Mouse (Mus musculus): Measurements from ENCODE around the gene Krt79. TPM values are rescaled to one million over a fixed set of nuclear protein-coding genes. Genes with fewer than 3 reads are reported as not detected.
A peak's percentile ranks its signal among the peaks of the same experiment; 100 is the strongest.

Krt79 gene
- total RNA-seq (2021), result not detected
- long read RNA-seq, experiment 1, result 0 reads
- long read RNA-seq, experiment 2, partial matches to known transcripts, result 1 of 1 reads
- long read RNA-seq, experiment 2, other reads (novel, unspliced or antisense), result 0 of 1 reads

DNA sequence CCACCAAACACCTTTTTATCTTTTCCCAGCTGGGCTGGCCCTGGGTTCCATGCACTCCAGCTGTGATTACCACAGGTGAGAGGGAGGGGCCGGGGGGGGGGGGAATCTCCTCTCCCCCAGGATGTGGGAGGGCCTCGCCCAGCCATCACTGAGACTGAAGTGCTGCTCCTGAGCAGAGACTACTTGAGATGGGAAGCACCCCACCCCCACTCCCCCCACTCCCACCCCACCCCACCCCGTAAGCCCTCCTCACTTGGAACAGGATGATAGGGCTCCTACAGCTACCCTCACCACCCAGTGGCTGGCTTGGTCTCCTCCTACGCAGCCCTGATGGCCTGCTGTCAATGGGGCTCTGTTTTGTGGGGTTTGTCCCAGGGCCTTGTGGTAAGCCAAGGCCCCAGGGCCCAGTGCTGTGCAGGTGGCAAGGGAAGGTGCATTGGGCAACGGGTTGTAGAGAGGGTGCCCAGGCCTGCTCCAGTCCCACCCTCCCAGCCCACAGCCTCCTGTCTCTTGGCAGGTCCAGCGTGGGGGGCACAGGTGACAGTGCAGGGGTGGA is at the start of gene Krt79:
Gene Krt79 (minus strand): TSS at position 51 of the 556 bp plus-strand sequence.
- no peak for DNase-seq

DNA sequence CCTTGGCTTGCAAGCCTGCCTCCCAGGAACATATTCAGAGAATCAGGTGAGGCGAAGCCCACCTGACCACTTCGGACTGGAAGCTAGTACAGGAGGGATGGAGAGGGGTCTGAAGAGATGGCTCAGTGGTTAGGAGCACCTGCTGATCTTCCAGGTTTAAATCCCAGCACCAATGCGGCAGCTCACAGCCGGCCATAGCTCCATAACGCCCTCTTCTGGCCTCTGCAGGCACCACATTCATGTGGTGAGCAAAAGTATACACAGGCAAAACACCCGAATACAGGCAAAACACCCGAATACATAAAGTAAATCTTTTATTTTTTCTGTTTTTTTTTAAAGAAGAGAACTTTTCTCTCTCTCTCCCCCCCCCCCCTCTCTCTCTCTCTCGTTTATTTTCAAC is 48.6 kb upstream of the Krt79 start:
- DNase-seq, result no peak

DNA sequence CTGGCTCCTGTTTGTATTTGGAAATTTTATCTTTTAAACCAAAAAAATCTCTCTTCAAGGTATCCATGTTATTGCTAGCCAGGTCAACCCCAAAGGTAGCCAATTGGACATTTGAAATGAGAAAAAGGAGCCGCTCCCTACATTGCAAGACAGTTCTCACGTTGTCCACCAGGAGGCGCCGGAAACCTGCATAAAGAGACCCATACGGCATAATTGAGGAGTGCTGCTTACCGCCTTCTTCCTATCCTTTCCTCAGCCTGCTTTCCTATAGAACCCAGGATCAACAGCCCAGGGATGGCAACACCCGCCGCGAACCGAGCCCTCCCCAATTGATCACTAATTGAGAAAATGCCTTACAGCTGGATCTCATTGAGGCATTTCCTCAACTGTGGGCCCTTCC is 48.0 kb upstream of the Krt79 start:
- peak; percentile 82 to 95 for DNase-seq

DNA sequence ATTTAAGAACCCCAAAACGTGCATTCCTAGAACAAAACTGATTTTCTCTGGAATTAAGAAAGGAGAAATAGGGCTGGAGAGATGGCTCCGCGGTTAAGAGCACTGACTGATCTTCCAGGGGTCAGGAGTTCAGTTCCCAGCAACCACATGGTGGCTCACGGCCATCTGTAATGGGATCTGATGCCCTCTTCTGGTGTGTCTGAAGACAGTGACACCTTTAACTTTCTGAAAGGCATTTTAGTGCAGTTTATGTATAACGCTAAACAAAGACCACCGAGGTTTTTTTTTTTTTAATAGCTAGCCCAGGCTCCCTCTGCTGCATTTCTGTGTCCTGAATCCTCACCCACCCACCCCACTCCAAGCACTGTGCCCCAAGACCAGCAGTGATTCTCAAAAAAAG is 44.6 kb upstream of the Krt79 start:
- no peak for DNase-seq

DNA sequence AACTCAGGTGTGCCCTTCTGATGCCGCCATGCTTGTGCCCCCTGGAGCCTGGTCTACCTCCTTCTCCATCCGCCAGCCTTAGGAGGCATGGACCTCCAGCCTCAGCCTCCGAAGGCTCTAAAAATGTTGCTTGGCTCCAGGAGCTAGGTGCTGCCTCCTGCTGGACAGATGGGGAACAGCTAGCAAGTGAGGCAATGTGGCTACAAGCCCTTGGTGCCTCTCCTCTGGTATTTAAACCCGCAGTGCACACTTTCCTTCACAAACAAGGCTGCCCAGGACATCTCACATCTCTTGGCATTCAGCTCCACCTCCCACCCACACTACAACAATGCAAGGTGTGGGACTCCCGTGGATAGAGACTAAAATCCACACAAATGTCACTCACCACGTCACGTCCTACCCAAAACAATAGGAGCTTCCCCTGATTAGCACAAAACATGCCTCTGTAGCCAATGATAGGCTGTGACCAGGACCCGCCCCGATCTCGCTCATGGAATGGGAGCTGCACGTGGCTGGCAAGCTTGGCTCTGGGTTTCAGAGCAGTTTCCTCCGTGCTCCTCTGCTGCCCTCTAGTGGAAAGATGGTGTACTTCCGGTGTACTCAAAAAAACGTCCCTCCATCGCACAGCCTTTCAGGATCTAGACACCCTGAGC is 44.0 kb upstream of the Krt79 start:
- peak; percentile 95 to 97 for DNase-seq

GRCm38 (mm10) chr15:101983315-101983948 is 43.3 kb upstream of the Krt79 start:
- DNase-seq, result no peak

- DNase-seq, result no peak
These were observed 40.7 kb upstream of the Krt79 start for GRCm38 (mm10) chr15:101980849-101981248.

- peak; percentile 93 to 96 for DNase-seq
These were observed 37.1 kb upstream of the Krt79 start for GRCm38 (mm10) chr15:101977043-101977726.

- DNase-seq, result peak; percentile 23 to 61
These were observed 36.5 kb upstream of the Krt79 start for GRCm38 (mm10) chr15:101976641-101977040.

DNA sequence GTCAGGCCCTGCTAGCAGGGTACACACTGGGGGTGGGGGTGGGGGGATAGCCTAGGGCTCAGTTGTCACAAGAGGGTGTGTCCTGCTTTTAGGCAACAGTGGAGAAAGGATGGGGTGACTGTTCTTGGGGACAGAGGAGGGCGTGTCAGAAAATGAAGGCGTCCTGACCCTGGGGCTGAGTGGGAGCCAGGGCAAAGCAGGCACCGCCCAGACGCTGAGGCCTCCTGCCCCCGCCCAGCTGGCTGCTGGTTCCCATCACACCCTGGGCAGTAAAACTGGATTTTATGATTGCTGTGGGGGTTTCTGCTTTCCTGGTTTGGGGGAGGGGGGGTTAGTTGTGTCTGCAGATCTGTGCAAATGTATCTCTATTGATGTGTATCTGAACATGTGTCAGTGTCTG is 35.9 kb upstream of the Krt79 start:
- DNase-seq, result peak; percentile 68 to 84

GRCm38 (mm10) chr15:101974083-101974845 is 34.1 kb upstream of the Krt79 start:
- DNase-seq, result peak; percentile 54 to 66

DNA sequence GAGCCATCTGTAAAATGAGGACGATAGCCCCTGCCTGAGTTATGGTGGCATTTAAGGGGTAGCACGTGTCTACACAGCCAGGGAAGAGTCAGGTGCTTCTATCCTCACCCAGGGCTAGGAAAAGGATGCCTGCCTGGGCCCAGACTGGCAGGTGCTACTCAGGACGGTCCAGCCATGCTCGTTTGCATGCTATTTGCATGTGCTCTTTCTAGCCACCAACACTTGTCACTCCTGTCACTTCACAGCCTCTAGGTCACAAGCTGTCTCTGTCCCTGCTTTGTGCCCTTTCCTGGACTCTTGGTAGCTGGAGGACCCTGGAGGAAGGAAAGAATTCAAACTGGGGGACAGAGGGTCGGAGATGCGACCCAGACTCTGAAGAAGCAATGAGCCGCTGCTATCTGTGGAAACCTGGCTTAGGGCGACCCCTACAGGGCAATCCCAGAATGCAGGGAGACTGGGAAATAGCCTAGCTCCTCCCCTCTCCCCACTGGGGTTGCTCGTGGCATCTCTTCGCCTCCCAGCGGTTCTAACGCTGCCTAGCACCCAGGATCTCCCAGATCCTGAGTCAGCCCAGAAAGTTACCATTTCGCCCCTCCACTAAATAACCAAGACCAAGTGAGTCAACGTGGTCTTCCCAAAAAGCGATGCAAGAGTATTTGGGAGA is 33.4 kb upstream of the Krt79 start:
- peak; percentile 91 to 99 for DNase-seq

- peak in 1 of 2 experiments; percentile 62 for DNase-seq
These were observed 30.4 kb upstream of the Krt79 start for GRCm38 (mm10) chr15:101970536-101970935.

DNA sequence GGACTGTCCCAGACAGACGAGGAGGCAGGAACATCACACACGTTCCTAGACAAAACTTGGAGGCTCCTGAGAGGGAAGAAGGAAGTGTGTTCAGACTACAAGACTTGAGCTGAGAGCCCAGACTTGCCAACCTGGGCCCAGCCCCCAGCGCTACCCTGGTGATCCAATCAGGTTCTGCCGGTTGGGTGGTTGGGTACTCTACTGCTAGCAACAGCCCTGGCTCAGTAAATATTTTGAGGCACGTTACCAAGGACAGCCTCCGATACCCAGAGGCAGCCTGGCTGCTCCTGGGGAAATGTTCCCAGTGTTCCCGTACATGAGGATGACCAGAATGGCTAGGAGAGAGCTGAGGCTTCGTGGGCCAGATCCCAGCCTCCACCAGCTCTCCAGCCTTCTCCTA is 26.7 kb upstream of the Krt79 start:
- DNase-seq, result peak; percentile 49 to 51

- DNase-seq, result no peak
These were observed 18.8 kb upstream of the Krt79 start for GRCm38 (mm10) chr15:101958891-101959290.

DNA sequence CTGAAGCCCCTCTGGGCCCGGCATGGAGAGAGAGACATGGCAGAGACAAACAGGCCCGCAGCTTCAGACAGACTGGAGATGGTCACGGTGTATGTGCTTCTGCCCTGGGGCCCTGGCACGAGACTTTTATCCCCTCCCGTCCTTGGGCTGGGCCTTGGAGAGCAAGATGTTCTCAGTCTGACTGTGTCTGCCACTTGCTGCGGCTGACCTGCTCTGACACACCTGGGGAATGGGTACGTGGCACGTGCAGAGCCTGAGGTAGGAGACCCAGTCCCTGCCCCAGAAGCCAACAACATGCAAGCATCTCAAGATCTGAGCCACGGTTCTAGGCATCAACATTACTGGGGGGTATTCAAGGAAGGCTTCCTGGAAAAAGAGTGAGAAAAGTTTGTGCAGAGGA is 14.1 kb upstream of the Krt79 start, which contains the start of gene Krt78:
Gene Krt78 (minus strand): TSS at position 101 of the 400 bp plus-strand sequence.
- no peak for DNase-seq

DNA sequence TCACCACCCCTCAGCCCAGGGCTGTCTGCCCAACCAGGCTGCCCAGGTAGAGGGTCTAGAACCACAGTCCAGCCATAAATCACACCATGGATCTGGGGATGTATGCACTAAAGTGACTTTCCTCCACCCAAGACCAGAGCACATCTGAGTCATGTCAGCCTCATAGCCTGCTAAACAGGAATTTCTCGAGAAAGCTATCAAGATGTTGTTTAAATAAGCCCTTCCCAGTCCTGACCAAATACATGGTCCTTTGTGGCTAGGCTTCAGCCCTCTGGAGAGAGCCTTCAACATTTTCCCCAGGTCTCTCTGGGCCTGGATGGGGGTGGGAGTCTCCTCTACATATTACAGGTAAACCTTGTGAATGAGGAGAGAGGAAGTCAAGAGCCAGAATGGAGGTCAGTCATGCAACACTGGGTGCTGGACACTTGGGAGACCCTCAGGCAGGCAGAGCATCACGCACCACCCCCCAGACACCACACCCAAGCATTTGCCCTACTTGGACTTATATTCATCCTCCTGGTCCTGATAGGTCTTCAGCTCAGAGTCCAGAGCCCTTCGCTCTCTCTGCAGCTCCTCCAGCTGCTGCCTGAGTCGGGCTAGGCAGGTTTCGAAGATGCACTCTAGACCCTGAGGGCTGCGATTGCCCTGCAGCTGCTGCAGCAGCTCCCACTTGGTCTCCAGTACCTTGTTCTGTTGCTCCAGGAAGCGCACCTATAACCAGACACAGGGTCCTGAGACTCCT is 12.8 kb upstream of the Krt79 start:
- DNase-seq, result no peak

GRCm38 (mm10) chr15:101945430-101945829 is 5.3 kb upstream of the Krt79 start:
- DNase-seq, result no peak

DNA sequence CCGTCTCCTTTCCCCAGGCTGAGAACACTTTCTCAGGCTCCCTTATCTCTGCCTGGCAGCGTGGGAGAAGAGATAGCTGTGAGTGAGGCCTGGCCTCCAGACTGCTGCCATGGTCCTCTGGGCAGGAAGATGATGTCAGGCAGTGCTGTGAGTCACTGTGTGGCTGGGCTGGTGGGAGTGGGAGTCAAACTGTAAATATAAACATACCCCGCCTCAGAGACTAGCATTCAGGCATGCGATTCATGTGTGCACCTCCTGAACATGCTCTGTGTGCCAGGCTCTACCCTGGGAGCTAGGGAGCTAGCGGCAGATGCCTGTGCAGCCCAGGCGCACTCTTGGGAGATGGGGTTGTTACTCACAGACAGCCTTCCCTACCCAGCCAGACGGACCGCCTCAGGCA is 1.8 kb upstream of the Krt79 start:
- DNase-seq, result peak; percentile 13 to 17

- no peak for DNase-seq
These were observed 1.4 kb downstream of the Krt79 start for GRCm38 (mm10) chr15:101938600-101939308.

All from heart, adult 18-20 months (tissue).